Mouse (Mus musculus) central nervous system, embryonic 18 days (tissue): ENCODE measurements around the gene Mcm8. TPM values are rescaled to one million over a fixed set of nuclear protein-coding genes. Genes with fewer than 3 reads are reported as not detected.

Experiments
- polyA plus RNA-seq: library from polyadenylated mRNA; depleted of rRNA; stranded (reverse); fragments of >200 nt; gene quantifications from 2 replicates; pipeline ENCODE4 v1.2.3, GENCODE M21; 2012; rRNA removed

The Mcm8 gene
- 4.2 and 5.0 TPM in 2 replicates for polyA plus RNA-seq

DNA sequence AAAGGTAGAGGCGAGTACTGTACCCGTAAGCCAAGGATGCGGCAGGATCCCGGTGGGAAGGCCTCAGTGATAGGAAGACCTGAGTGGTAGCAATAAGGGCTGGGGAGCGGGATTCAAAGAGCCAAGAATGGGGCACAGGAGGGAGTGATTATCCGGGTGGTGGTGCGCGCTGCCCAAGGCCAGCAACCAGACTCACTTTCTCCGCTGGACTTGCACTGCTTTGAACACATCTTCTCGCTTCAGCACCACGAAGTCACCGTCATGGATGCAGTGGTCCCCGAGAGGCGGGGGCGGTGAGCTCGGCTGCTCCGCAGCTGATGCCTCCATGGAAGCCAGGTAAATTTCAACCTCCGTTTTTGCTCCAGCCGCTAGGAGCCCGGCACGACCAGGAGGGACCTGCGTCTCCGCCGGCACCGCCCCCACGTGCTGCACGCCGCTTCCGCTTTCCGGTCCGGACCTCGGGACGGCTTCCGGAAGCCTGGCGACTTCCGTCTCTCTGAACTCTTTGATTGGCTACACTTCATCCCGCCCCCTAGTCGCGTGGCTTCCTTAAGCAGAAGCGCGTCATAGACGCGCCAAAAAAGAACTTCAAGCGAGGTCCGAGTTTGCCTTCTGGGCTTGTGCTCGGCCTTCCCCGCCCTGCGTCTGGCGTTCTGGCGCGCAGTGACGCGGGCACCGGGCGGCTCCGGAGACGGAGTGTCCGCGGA lies at the start of gene Mcm8, which contains the start of gene Trmt6:
Mcm8 (plus strand) TSS at position 534 of the 707 bp plus-strand sequence.
Trmt6 (minus strand) TSS at position 448 of the 707 bp plus-strand sequence.

GRCm38 (mm10) chr2:132780978-132781377 lies 35.0 kb upstream of the Mcm8 start, which contains the start of gene Chgb:
Gene Chgb (plus strand): TSS chr2:132781278.

GRCm38 (mm10) chr2:132846407-132847358 lies 30.7 kb downstream of the Mcm8 start, which contains the start of gene Crls1:
Gene Crls1 (plus strand): TSS chr2:132846666.

DNA sequence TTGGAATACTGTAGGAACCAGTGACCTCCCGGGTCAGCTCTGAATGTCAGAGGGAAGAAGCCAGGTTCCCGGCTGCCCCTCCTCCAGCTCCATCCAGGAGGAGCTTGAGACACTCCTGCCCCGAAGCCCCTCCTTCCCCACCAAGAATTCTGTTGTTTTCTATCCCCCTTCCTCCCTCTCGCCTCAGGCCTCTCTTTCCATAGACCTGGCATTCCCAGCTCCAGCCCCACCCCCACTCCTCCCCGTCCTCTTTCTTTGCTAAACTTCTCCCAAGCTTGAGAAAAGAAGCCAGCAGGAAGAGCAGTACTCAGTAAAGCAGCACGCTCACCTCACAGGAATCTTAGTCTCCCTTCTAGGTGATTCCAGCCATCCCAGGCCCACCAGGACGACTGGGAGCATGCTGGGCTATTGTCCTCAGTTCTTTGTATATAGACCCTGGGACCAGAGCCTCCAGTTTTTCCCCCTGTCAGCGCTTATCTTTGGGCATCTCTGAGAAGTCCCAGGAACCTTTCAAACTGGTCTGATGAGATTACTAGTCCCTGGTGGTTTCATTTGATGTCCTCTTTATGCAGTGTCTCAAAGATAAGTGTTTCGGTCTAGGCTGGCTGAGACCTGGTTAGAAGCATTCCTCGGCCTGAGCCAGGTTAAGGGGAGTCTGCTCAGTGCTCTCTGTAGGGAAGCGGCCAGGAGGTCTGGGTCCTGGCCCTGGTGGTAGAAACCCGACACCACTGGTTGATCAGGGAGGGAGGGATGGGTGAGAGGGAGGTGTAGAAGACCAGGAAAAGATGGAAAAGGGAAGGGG lies 65.1 kb downstream of the Mcm8 start, which contains the start of gene Lrrn4:
Lrrn4 (minus strand) TSS at position 48 of the 802 bp plus-strand sequence.

Other genes starting within 250 kb of the Mcm8 start
- gene Gpcpd1, start 228.4 kb upstream of the Mcm8 start, polyA plus RNA-seq, result 57.2 and 64.2 TPM in 2 replicates
- gene Shld1, start 129.2 kb upstream of the Mcm8 start, polyA plus RNA-seq, result 20.7 and 21.2 TPM in 2 replicates
- 48.9 and 53.0 TPM in 2 replicates for gene Chgb, start 34.9 kb upstream of the Mcm8 start, polyA plus RNA-seq
- gene Trmt6, start 86 bp upstream of the Mcm8 start, polyA plus RNA-seq, result 26.2 and 28.2 TPM in 2 replicates
- 29.6 and 30.6 TPM in 2 replicates for gene Crls1, start 30.5 kb downstream of the Mcm8 start, polyA plus RNA-seq
- gene Lrrn4, start 64.8 kb downstream of the Mcm8 start, polyA plus RNA-seq, result 0.44 and 0.62 TPM in 2 replicates
- 0.01 TPM in 1 of 2 replicates, not detected in the other for gene Fermt1, start 129.8 kb downstream of the Mcm8 start, polyA plus RNA-seq